Mouse (Mus musculus) cerebellum, adult (tissue): ENCODE results near the gene Aloxe3.

Experiments
- ATAC-seq: cut with Nextera tagmentation; 2 replicates; pipeline ENCODE4 v1.9.2; 2017; ENCODE audit warnings: mild to moderate bottlenecking, moderate library complexity, mixed read lengths; ENCODE audit not compliant: insufficient number of reproducible peaks, low FRiP score, low TSS enrichment

The Aloxe3 gene

DNA sequence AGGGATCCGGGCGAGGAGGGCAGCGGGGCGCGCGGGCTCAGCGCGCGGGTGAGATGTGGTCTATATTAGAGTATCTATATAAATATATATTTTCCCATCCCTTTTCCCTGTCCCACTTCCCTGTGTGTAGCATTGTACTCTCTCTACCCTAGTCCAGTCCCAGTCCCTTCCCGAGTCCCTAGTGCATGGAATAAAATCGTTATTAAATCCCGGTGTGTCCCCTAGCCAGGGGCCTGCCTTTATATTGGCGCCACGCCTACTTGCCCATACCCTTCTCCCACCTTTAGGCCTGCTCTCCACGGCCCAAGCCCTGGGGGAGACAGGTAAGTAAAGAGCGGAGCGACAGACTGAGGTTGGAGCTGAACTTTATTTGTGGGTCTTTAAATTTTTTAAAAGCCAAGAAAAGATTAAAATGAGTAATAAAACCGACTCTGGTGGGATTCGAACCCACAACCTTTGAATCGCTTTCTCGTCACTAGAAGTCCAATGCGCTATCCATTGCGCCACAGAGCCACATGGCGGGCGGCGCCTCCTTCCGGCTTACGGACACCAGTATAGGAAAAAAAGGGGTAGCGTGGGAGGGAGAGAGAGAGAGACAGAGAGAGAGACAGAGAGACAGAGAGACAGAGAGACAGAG, 2.5 kb upstream of the Aloxe3 start:
- no peak for ATAC-seq

DNA sequence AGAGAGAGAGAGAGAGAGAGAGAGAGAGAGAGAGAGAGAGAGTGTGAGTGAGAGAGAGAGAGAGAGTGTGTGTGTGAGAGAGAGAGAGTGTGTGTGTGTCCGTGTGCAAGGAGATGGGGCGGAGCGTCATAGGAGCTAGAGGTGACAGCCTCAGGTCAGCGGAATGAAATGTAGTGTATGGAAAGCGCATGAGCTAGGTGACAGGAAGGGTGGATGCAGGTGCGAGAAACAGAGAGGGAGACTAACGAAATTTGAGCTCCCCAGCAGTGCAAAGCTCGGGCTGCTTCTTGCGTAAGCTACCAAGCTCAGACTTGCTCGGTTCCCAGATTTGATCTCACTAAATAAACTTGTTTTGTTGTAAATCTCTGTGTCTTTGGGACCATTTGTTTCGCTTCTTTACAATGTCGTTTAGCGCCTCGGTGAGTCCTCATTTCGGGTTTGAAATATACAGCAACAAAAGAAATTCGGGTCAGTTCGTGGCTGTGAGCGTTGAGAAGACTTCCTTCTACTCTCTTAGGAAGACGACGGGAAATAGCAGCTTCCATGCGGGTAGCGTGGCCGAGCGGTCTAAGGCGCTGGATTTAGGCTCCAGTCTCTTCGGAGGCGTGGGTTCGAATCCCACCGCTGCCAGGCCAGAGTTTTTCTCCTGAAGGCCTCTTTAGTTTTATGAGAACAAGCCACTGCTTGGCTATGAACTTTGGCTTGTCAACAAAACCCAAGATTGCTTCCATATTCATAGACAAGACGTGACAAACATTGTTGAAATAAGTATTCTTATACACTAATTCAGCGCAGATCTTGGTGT, 1.8 kb upstream of the Aloxe3 start:
- ATAC-seq: no peak

- ATAC-seq: no peak
These were observed 1.2 kb upstream of the Aloxe3 start for GRCm38 (mm10) chr11:69124498-69124847.

GRCm38 (mm10) chr11:69125041-69125851, 450 bp upstream of the Aloxe3 start:
- ATAC-seq: peak; percentile 43

DNA sequence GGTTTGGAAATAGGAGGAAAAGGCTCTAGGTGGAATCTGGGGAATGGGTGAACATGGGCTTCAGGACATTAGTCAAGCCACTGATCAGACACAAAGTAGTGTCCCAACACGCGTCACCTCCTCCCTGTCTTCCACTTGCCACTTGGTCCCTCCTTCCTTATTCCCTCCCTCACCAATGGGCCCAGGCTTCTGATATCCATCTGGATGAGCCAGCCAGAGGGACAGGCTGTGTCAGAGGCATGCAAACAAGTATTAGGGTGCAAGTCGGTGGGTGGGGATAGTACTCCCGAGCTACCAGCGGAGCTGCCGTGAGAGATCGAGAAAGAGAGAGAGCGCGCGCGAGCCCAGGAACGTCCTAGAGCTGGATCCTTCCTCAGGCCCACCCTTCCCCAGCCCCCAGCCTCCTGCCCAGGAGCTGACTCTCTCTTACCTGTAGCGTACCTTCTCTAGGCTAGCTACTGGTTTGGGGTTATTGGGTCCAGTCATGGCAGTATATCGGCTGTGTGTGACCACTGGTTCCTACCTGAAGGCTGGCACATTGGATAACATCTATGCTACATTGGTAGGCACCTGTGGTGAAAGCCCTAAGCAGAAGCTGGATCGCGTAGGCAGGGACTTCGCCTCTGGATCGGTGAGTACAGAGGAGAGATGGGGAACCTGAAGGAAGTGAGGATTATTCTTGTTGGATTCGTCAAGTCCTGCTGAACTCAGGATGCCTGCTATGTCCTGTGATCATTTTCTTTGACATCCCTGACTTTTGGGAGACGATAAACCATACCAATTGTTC, 416 bp downstream of the Aloxe3 start:
- ATAC-seq: 0 out of 2 replicates have a peak, but pooled peaks have one; percentile 21

DNA sequence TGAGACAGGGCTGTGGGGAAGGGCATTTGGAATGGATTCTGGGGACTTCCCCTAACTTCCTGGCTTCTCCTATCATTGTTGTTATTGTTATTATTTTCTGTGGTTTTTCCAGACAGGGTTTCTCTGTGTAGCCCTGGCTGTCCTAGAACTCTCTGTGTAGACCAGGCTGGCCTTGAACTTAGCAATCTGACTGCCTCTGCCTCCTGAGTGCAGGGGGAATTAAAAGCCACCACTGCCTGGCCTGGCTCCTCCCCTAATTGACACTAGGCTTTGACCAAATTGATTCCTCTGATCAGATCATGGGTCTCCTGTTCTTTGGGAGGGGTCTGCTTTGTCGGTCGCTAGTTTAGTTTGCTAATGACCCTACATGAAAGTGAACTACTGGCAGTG, 1.0 kb downstream of the Aloxe3 start:
- no peak for ATAC-seq

DNA sequence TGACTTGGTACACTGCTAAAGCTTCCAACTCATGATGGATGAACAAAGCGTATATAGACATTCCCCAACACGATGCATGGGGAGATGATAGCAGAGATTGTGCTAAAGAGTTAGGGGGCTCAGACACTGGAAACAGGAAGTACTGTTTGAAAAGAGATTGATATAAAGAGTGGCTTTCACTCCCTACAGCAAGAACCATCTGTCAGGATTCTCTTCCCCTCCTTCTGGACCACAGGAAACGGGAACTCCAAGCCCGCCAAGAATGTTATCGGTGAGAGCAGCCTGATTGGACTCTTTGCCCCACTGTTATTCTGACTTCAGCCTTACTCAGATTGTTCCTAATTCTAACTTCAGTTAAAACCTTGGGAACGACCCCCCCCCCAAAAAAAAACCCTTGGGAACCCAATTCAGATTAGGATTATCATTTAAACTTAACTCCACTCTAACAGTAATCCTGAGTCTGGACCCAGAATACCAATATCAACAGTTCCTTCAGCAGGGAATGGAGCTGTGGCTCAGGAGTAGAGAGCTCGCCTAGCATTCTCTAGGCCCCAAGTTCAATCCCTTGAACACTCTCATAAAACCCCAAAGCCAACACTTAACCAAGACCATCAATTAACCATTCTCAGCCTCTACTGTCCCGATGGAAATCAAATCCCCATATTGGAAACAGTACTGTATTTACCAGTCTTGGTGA, 2.9 kb downstream of the Aloxe3 start:
- ATAC-seq: no peak

- ATAC-seq: no peak
These were observed 7.8 kb downstream of the Aloxe3 start for GRCm38 (mm10) chr11:69133566-69133922.

- ATAC-seq: peak; percentile 65; the same call in 1 of the 2 replicates
These were observed 8.4 kb downstream of the Aloxe3 start for GRCm38 (mm10) chr11:69133923-69134621.

DNA sequence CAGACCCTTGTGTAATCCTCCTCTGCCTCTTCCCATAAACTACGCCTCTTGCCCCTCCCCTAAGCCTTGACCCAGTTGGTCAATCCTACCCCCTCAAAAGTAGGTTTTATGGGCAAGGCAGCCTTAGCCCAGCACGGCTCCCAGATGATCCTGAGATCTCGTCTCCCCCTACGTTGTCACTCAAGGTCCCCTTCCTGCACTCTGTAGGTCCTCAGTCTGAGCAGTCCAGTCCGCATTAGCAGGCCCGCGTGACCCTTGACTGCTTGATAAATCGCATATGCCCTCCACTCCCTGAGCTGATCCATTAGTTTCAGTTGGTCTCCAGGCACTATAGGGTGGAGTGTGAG, 8.9 kb downstream of the Aloxe3 start:
- ATAC-seq: no peak

GRCm38 (mm10) chr11:69135361-69135760, 9.7 kb downstream of the Aloxe3 start:
- no peak for ATAC-seq

DNA sequence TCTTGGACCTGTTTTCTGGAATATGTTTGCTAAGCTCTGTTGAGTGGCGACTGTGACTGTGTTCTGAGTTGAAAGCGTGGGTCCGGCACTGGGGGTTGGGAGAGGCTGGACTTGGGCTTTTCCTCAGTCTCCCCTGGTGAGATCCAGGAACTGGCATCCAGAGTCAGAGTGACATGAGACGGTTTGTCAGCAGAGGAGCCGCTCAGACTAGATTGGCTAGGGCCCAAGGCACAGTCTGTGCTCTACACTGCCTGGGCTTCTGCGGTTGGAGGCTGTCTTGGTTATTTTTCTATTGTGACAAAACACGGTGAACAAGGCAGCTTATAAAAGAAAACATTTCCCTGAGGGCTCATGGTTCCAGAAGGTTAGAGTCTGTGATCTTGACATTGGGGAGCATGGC, 21.9 kb downstream of the Aloxe3 start:
- ATAC-seq: no peak

GRCm38 (mm10) chr11:69148451-69148960, 22.8 kb downstream of the Aloxe3 start:
- ATAC-seq: no peak

- ATAC-seq: no peak
These were observed 24.0 kb downstream of the Aloxe3 start for GRCm38 (mm10) chr11:69149728-69150127.

DNA sequence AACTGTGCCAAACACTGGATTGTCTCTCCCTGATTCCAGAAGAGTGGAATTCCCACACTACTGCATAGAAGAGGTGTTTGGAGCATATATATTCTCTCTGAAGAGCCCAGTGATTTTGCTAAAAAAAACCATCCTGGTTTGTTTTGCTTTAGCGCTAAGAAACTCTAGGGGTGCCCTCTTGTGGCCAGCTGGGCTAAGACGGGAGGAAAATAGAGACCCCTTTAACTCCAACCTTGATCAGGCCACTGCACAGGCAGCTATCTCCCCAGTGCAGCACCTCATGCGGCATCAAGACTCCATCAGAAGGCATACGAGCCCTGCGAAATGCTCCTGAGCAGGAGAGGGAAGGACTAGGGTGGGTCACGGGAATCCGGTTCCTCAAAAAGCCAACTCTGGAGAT, 24.7 kb downstream of the Aloxe3 start:
- peak; percentile 20; the same call in 1 of the 2 replicates for ATAC-seq

- ATAC-seq: no peak
These were observed 25.3 kb downstream of the Aloxe3 start for GRCm38 (mm10) chr11:69151004-69151403.

DNA sequence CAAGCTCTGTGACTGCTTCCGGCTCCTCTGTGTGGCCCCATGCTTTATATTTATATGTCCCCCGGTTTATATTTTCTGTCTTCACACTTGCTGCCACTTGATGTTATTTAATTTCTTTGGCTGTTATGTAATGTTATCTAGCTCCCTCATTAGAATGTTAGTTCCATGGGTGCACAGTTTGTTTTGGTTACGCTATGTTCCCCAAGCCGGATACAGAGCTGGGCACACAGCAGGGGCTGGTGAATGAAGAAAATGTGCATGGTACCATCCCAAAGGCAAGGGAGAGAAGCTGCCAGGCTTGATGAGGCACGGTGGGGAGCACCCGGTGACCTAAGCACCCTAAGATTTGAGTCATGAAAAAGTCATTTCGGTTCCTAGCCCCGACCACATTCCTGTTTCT, 28.1 kb downstream of the Aloxe3 start:
- ATAC-seq: no peak

- no peak for ATAC-seq
These were observed 29.7 kb downstream of the Aloxe3 start for GRCm38 (mm10) chr11:69155351-69155750.

DNA sequence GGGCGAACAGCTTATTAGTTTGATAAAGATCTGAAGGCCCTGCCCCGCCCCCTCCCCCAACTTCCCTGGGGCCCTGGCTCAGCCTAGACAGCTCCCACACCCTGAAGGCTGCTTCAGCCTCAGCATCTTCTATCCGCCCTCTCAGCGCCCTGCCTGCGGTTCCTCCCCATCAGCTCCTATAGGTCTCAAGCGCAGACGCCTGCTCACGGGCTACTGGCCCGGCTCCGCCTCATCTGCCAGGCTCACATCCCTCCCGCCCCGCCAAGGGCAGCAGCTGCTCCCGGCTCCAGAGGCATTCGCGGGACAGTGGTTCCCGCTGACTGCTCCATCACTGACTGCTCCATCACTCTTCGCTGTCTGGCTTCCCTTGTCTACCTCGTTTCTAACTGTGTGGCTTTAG, 31.1 kb downstream of the Aloxe3 start, which contains the start of gene Alox12b:
Alox12b (plus strand) TSS at position 190 of the 400 bp plus-strand sequence.
- ATAC-seq: no peak
